Mouse (Mus musculus): ENCODE data around the gene Slit1.

- TF ChIP-seq SRF (IDR thresholded peaks at IDR 0.05; ENCODE audit: control insufficient read depth, insufficient read length, low read depth) (no peak), POLR2AphosphoS2 (IDR thresholded peaks at IDR 0.05; ENCODE audit: insufficient read length, low read depth) (no peak), MYOG (IDR thresholded peaks at IDR 0.05; ENCODE audit: control insufficient read depth in 1 of 3, insufficient read depth in 1 of 3, insufficient read length in 2 of 3, low read depth in 2 of 3) (no peak), USF1 (IDR thresholded peaks at IDR 0.05; ENCODE audit: low read depth) (no peak), E2F4 (IDR thresholded peaks at IDR 0.05; ENCODE audit: insufficient read depth) (no peak), POLR2A (IDR thresholded peaks at IDR 0.05; ENCODE audit: insufficient read length, low read depth) (no peak), CEBPB (IDR thresholded peaks at IDR 0.05; ENCODE audit: insufficient read depth, poor library complexity, severe bottlenecking) (no peak), MYOD1 (IDR thresholded peaks at IDR 0.05; ENCODE audit: control insufficient read depth in 1 of 3, insufficient read length in 2 of 3, low read depth in 2 of 3) (no peak), MAX (IDR thresholded peaks at IDR 0.05; ENCODE audit: low read depth) (no peak)
Observed at GRCm38 (mm10) chr19:41573700-41574099, 169.8 kb downstream of the Slit1 start.
